Mouse (Mus musculus) neutrophil, adult 5-6 weeks (primary cell): ENCODE data around the gene Ubr2. TPM values are rescaled to one million over a fixed set of nuclear protein-coding genes. Genes with fewer than 3 reads are reported as not detected.

ENCODE experiments used
- ATAC-seq: fragments of 151-379, 151-347 bp; 2 replicates; pipeline ENCODE4 v1.8.0; 2017; ENCODE audit warnings: mild to moderate bottlenecking, moderate TSS enrichment; ENCODE audit not compliant: insufficient number of reproducible peaks, poor library complexity, low FRiP score, severe bottlenecking; ENCODE audit errors: extremely low read depth
- total RNA-seq: library from RNA; stranded (forward); fragments of 200-1000 nt; gene quantifications from 2 replicates; pipeline ENCODE4 v1.2.3, GENCODE M21; 2017

Gene Ubr2
- total RNA-seq, 1 experiment from 2014 or later: 70.2 TPM

GRCm38 (mm10) chr17:47006741-47007140 is 3.6 kb downstream of the Ubr2 start:
- ATAC-seq: no peak

DNA sequence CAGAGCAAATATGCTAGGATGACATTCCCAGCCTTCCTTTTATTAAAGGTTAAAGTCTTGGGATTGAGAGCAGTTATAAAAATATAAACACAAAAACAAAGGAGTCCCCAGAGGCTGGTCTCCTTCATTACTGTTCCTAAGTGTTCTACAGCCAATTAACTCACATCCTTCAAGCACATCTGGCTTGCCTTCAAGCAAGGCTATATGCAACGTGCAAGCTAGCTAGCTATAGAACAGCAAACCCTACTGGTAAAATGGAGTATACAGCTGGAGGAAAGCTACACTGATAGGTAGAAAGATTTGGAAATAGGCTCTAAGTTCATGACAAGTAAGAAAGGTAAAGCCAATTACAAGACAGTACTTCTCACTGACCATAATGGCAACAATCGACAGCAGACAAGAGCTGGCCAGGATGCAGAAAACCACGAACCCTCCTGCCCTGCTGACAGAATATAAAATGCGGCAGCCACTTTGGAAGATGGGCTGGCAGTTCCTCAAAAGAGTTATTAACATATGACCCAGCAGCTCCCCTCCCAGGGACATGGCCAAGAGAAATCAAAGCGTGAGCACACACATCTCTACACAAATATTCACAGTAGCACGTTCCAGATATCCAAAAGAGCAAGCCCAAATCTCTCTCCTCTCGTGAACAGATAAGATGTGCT is 4.5 kb downstream of the Ubr2 start:
- no peak for ATAC-seq

- no peak for ATAC-seq
Observed at GRCm38 (mm10) chr17:47003305-47003704, 7.1 kb downstream of the Ubr2 start.

- ATAC-seq: no peak
Observed at GRCm38 (mm10) chr17:47002401-47002800, 8.0 kb downstream of the Ubr2 start.

DNA sequence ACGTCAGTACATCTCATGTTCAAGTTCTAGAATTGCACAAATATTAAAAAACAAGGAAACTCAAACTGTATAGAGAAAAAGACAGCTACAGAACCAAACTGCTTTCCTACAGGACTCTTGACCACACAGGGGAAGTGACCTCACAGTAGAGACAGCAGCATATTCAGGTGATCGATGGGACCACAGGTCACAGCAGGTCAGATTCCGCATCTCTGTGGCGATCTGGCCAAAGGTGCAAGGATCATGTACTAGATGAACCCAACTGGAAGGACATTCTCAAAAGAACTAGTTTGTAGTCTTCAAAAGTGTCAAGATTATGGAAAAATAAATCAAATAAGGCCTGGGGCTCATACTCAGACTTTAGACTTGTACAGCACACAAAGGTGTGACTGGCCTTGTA is 11.5 kb downstream of the Ubr2 start:
- ATAC-seq: no peak

DNA sequence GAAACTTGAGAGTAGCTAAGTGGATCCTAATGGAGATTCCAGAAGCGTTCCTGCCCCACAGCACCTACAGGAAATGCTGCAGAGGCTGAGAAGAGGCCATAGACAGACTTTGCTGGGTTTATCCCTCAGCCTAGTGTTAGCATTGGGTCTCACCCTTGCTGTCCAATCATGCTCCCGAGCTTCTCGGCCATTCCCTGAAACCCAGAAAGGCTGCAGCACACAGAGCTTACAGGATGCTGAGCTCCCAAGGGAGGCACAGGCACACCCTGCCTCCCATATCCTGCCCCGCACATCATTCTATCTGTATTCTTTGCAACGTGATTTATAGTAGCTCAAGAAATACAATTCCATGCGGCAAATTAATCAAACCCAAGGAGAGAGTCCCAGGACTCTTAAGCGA is 13.9 kb downstream of the Ubr2 start:
- no peak for ATAC-seq

DNA sequence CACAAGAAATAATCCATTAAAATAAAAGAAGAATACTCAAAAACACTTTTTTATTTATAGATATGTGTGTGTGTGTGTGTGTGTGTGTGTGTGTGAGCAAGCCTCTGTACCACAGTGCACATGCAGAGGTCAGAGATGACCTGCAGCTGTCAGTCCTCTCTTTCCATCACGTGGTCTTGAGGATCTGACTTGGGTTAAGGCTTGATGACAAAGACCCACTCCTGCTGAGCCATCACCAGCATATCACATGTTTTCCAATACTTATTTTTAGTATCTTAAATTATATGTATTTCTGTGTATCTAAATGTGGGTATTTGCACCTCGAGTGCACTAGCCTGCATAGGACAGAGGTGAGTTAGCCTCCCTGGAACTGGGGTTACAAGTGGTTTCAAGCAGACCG is 14.7 kb downstream of the Ubr2 start:
- ATAC-seq: no peak

GRCm38 (mm10) chr17:46994641-46995398 is 15.5 kb downstream of the Ubr2 start:
- peak; percentile 55; the same call in 1 of the 2 replicates for ATAC-seq

DNA sequence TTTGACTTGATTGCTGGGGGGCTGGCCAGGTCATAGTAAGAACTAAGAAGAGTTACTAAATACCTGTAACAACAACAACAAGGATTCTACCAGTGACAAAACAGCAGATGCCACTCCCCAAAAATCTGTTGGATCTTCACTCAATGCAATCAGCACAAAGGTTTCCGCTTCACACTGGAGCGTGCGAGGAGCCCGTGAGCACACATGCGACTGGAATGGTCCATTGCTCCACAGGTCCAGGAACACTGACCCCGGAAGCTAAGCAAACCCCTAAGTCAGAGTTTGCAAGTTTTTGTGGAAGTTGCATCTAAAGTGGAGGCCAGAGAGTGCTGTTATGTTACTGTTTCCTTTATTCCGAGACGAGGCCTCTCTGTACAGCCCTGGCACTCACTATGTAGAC is 16.7 kb downstream of the Ubr2 start:
- ATAC-seq: no peak

DNA sequence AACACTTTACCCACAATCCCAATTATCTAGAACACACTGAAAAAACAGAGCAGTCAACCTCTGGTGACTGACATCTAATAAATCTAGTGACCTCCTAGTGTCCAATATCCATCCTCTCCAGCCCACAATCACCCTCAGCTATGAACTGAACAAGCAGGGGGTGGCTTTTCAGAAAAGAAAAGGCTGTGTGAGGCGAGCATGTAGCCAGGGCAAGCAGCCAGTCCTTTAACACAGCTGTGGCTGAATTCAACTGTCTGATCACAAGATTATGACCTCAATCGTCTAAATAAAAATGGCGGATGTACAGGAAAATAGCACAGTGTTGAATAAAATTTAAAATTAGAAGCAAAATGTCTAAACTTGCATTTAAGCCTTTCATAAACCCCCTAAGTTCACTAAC is 22.7 kb downstream of the Ubr2 start:
- ATAC-seq: no peak

DNA sequence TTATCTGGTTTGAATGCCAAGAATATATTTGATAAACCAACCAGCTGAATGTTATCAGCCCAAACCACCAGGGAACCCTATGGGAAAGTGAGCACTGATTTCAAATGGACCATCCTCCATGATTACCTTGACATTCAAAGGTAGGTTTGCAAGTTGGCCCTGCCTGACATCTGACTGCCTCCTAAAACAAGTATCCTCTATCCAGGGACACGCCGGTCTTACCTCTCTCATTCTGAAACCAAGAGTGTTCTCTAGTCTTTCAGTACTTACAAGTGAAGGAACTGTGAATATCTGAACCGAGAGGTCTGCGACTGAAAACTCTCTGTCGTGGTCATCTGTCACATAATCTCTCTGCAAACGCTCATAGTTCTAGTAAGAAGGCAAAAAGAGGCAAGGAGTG is 30.3 kb downstream of the Ubr2 start:
- ATAC-seq: no peak

DNA sequence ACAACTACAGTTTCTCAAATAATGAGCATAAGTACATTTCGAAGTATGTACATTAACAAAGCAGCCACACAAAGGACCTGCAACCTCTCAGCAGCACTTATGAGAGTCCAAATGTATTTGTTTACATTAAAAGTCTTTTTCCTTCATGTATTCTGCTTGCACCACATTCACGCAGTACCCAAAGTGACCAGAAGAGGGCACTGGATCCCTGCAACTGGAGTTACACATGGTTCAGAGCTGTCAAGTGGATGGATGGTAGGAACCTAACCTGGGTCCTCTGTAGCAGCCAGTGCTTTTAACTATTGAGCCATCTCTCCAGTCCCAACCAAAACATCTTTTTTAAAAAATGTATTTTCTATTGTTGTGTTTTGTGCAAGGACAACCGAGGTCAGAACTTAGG is 35.2 kb downstream of the Ubr2 start:
- ATAC-seq: 0 out of 2 replicates have a peak, but pooled peaks have one; percentile 45

DNA sequence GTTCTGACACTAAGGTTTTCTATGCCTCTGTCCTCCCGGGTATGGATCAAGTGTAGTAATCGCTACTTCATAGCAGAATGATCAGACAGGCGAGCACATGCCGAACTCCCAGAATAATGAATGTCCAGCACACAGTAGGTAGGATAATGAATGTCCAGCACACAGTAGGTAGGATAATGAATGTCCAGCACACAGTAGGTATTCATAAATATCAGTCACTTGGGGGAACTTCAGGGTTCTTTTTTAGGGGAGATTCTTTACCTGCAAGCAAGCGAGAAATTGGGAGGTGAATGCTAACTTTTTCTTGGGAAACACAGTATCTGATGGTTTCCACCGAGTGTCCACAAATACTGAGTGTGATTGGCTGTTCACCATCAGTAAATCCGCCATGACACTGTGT is 37.8 kb downstream of the Ubr2 start:
- ATAC-seq: no peak

- peak; percentile 33; the same call in 1 of the 2 replicates for ATAC-seq
Observed at GRCm38 (mm10) chr17:46966892-46967291, 43.5 kb downstream of the Ubr2 start.

GRCm38 (mm10) chr17:46963186-46963585 is 47.2 kb downstream of the Ubr2 start:
- ATAC-seq: no peak

- no peak for ATAC-seq
Observed at GRCm38 (mm10) chr17:46962153-46962552, 48.2 kb downstream of the Ubr2 start.

DNA sequence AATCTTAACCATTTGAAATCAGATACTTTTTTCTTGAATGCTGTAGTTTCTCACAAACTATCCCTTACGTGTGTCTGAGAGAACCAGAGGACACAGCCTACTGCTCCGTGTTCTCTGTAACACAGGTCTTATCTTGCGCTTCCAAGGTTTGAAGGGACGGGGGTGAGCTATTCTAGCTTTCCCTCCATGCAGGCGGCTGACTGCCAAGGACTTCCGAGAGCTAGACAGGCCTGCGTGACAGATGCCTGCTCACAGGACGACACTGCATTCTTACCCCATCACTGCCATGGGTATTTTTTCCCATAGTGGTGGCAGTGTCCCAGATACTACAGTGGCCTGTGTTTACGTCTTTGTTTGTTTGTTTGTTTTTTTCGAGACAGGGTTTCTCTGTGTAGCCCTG is 50.1 kb downstream of the Ubr2 start:
- no peak for ATAC-seq

- no peak for ATAC-seq
Observed at GRCm38 (mm10) chr17:46958045-46958444, 52.3 kb downstream of the Ubr2 start.

DNA sequence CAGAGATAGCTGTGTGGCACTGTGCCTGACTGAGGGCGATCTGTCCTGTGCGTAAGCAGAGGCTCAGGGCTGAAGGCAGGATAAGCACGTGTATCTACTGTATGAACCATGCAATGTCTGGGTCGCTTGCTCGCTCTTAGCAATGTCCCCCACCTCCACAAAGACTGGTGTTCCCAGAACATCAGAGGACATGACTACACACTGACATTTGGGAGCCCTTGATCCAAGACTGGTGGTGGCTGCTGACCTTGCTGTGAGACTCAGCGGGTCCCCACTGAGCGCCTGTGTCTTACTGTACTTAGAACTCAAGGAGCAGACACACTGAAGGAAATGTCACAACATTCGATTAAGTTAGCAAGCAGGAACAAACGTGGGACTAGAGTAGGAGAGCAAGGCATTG is 64.1 kb downstream of the Ubr2 start:
- no peak for ATAC-seq

DNA sequence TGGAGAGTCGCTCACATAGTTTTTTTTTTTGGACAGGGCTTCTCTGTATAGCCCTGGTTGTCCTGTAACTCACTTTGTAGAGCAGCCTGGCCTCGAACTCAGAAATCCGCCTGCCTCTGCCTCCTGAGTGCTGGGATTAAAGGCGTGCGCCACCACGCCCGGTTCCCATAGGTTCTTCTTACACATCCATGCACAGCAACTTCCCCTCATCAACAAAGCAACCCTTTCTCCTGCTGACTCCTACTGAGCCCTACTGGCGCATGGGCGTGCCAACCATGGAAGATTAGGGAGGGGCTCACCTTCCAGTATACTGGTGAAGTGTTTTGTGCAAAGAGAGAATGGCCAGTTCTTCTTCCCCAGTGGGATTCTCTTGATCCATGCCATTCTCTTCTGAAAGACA is 67.9 kb downstream of the Ubr2 start:
- ATAC-seq: no peak

DNA sequence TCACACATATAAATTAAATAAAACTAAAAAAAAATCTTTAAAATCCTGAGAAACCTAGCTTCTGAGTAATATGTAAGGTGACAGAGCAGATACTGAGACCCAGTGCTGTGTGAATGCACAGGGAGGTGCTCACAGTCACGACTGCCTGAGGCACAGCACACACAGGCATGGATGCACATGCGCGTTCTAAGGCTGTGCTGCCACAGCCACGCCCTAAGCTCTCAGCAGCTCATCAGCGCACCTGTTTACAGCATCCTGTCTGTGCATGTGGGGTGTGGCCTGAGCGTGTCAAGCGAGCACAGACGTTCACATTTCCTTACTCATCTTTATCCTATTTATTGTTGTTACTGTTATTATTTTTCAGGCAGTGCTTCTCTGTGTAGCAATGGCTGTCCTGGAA is 69.9 kb downstream of the Ubr2 start:
- ATAC-seq: no peak
